Mouse (Mus musculus): ENCODE data around the gene Rhox4d. TPM values are rescaled to one million over a fixed set of nuclear protein-coding genes. Genes with fewer than 3 reads are reported as not detected.
"Not testable (repeated sequence)": the region's sequence is repeated elsewhere in the genome, so short reads cannot be mapped to it uniquely, and the experiment has no call there.

Gene Rhox4d
- polyA plus RNA-seq (2015; fragmentation: Nextera tagmentation; extraction: Ambion mirVana): not detected in 2 replicates

GRCm38 (mm10) chrX:37514059-37514458, at the start of gene Rhox4d:
Rhox4d (plus strand) TSS chrX:37514359.
- H3K27me3 ChIP-seq (replicated peaks; ENCODE audit: control insufficient read depth, insufficient read depth, low read length): not testable (repeated sequence)

GRCm38 (mm10) chrX:37480037-37480436, 34.1 kb upstream of the Rhox4d start, which contains the start of gene Rhox4c:
Rhox4c (plus strand) TSS chrX:37480337.
- not testable (repeated sequence) for H3K4me1 ChIP-seq (replicated peaks; ENCODE audit: control insufficient read depth, insufficient read depth, low read length); H3K4me3 ChIP-seq (replicated peaks; ENCODE audit: low read length); H3K9me3 ChIP-seq (ENCODE audit: control insufficient read depth, low read length); H3K27me3 ChIP-seq (replicated peaks; ENCODE audit: control insufficient read depth, insufficient read depth, low read length); H3K27ac ChIP-seq (ENCODE audit: low read length); ATAC-seq; H3K9ac ChIP-seq (replicated peaks; ENCODE audit: low read depth, low read length); H3K4me2 ChIP-seq (ENCODE audit: low read length); H3K36me3 ChIP-seq (ENCODE audit: control insufficient read depth, insufficient read depth)
- WGBS: 93% methylated on average over 14 of the region's 14 CpGs

More at GRCm38 (mm10) chrX:37514059-37514458, at the start of gene Rhox4d:
- not testable (repeated sequence) for H3K4me1 ChIP-seq (replicated peaks; ENCODE audit: control insufficient read depth, insufficient read depth, low read length); H3K4me2 ChIP-seq (ENCODE audit: low read length); H3K9ac ChIP-seq (replicated peaks; ENCODE audit: low read depth, low read length); H3K27ac ChIP-seq (ENCODE audit: low read length); H3K36me3 ChIP-seq (ENCODE audit: control insufficient read depth, insufficient read depth); H3K4me3 ChIP-seq (replicated peaks; ENCODE audit: low read length); H3K9me3 ChIP-seq (ENCODE audit: control insufficient read depth, low read length); ATAC-seq
- WGBS: 92% methylated on average over 12 of the region's 18 CpGs

DNA sequence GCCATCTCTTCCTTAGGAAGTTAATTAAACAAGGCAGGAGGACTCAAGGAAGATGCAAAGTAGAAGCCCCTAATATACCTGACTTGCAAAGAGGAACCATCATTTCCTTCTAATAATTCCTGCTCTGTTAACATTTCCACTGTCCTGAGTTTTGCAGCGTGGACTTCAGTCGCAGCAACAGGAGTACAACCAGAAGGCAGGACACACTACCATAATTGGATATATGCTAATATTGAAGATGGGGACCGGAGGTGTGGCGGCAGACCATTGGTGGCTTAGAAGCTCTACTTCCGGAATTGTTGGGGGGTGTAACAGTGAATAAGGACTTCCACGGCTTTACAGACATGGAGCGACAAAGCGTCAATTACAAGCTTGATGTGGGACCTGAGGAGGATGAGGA, 16.0 kb downstream of the Rhox4d start, which contains the start of gene Rhox2e:
Rhox2e (plus strand) TSS at position 301 of the 400 bp plus-strand sequence.
- H3K4me2 ChIP-seq (ENCODE audit: low read length); H3K36me3 ChIP-seq (ENCODE audit: control insufficient read depth, insufficient read depth); H3K9ac ChIP-seq (replicated peaks; ENCODE audit: low read depth, low read length); H3K27ac ChIP-seq (ENCODE audit: low read length); H3K27me3 ChIP-seq (replicated peaks; ENCODE audit: control insufficient read depth, insufficient read depth, low read length); H3K9me3 ChIP-seq (ENCODE audit: control insufficient read depth, low read length); ATAC-seq; H3K4me3 ChIP-seq (replicated peaks; ENCODE audit: low read length); H3K4me1 ChIP-seq (replicated peaks; ENCODE audit: control insufficient read depth, insufficient read depth, low read length): not testable (repeated sequence)
- WGBS: 96% methylated on average over 2 of the region's 8 CpGs

- not testable (repeated sequence) for H3K9ac ChIP-seq (replicated peaks; ENCODE audit: low read depth, low read length)
These were observed 27.6 kb downstream of the Rhox4d start, which contains the start of gene Rhox3e for GRCm38 (mm10) chrX:37541719-37542118. Rhox3e (plus strand) TSS chrX:37542019.

GRCm38 (mm10) chrX:37557112-37557511, 43.0 kb downstream of the Rhox4d start, which contains the start of gene Rhox4e:
Rhox4e (plus strand) TSS chrX:37557412.
- not testable (repeated sequence) for H3K9me3 ChIP-seq (ENCODE audit: control insufficient read depth, low read length); H3K4me1 ChIP-seq (replicated peaks; ENCODE audit: control insufficient read depth, insufficient read depth, low read length); H3K9ac ChIP-seq (replicated peaks; ENCODE audit: low read depth, low read length); H3K27ac ChIP-seq (ENCODE audit: low read length); H3K27me3 ChIP-seq (replicated peaks; ENCODE audit: control insufficient read depth, insufficient read depth, low read length); H3K4me2 ChIP-seq (ENCODE audit: low read length); H3K4me3 ChIP-seq (replicated peaks; ENCODE audit: low read length); H3K36me3 ChIP-seq (ENCODE audit: control insufficient read depth, insufficient read depth); ATAC-seq
- WGBS: 98% methylated on average over 10 of the region's 18 CpGs

More at GRCm38 (mm10) chrX:37541719-37542118, 27.6 kb downstream of the Rhox4d start, which contains the start of gene Rhox3e:
- not testable (repeated sequence) for H3K27ac ChIP-seq (ENCODE audit: low read length); H3K27me3 ChIP-seq (replicated peaks; ENCODE audit: control insufficient read depth, insufficient read depth, low read length); H3K4me1 ChIP-seq (replicated peaks; ENCODE audit: control insufficient read depth, insufficient read depth, low read length); H3K4me2 ChIP-seq (ENCODE audit: low read length); H3K36me3 ChIP-seq (ENCODE audit: control insufficient read depth, insufficient read depth); ATAC-seq; H3K4me3 ChIP-seq (replicated peaks; ENCODE audit: low read length); H3K9me3 ChIP-seq (ENCODE audit: control insufficient read depth, low read length)
- whole genome bisulfite sequencing: no CpG with 5 or more reads among the region's 4 CpGs

Other genes starting within 250 kb of the Rhox4d start
- not detected in 2 replicates for gene Rhox4a, start 249.0 kb upstream of the Rhox4d start, polyA plus RNA-seq (2015; fragmentation: Nextera tagmentation; extraction: Ambion mirVana)
- not detected in 2 replicates for gene Rhox3a2, start 134.3 kb upstream of the Rhox4d start, polyA plus RNA-seq (2015; fragmentation: Nextera tagmentation; extraction: Ambion mirVana)
- gene Rhox4a2, start 123.5 kb upstream of the Rhox4d start, polyA plus RNA-seq (2015; fragmentation: Nextera tagmentation; extraction: Ambion mirVana): not detected in 2 replicates
- gene Rhox2b, start 102.3 kb upstream of the Rhox4d start, polyA plus RNA-seq (2015; fragmentation: Nextera tagmentation; extraction: Ambion mirVana): not detected in 2 replicates
- gene Rhox4b, start 81.9 kb upstream of the Rhox4d start, polyA plus RNA-seq (2015; fragmentation: Nextera tagmentation; extraction: Ambion mirVana): not detected in 2 replicates
- gene Rhox2c, start 60.7 kb upstream of the Rhox4d start, polyA plus RNA-seq (2015; fragmentation: Nextera tagmentation; extraction: Ambion mirVana): not detected in 2 replicates
- not detected in 2 replicates for gene Rhox3c, start 55.8 kb upstream of the Rhox4d start, polyA plus RNA-seq (2015; fragmentation: Nextera tagmentation; extraction: Ambion mirVana)
- not detected in 2 replicates for gene Rhox4c, start 34.0 kb upstream of the Rhox4d start, polyA plus RNA-seq (2015; fragmentation: Nextera tagmentation; extraction: Ambion mirVana)
- not detected in 2 replicates for gene Rhox2d, start 20.9 kb upstream of the Rhox4d start, polyA plus RNA-seq (2015; fragmentation: Nextera tagmentation; extraction: Ambion mirVana)
- not detected in 2 replicates for gene Rhox2e, start 16.1 kb downstream of the Rhox4d start, polyA plus RNA-seq (2015; fragmentation: Nextera tagmentation; extraction: Ambion mirVana)
- not detected in 2 replicates for gene Rhox3e, start 27.7 kb downstream of the Rhox4d start, polyA plus RNA-seq (2015; fragmentation: Nextera tagmentation; extraction: Ambion mirVana)
- not detected in 2 replicates for gene Rhox4e, start 43.1 kb downstream of the Rhox4d start, polyA plus RNA-seq (2015; fragmentation: Nextera tagmentation; extraction: Ambion mirVana)
- not detected in 2 replicates for gene Rhox2f, start 57.0 kb downstream of the Rhox4d start, polyA plus RNA-seq (2015; fragmentation: Nextera tagmentation; extraction: Ambion mirVana)
- gene Rhox3f, start 66.6 kb downstream of the Rhox4d start, polyA plus RNA-seq (2015; fragmentation: Nextera tagmentation; extraction: Ambion mirVana): not detected in 2 replicates
- not detected in 2 replicates for gene Rhox4f, start 93.3 kb downstream of the Rhox4d start, polyA plus RNA-seq (2015; fragmentation: Nextera tagmentation; extraction: Ambion mirVana)
- gene Rhox3g, start 114.3 kb downstream of the Rhox4d start, polyA plus RNA-seq (2015; fragmentation: Nextera tagmentation; extraction: Ambion mirVana): not detected in 2 replicates
- not detected in 2 replicates for gene Rhox2g, start 129.1 kb downstream of the Rhox4d start, polyA plus RNA-seq (2015; fragmentation: Nextera tagmentation; extraction: Ambion mirVana)
- not detected in 2 replicates for gene Rhox4g, start 137.0 kb downstream of the Rhox4d start, polyA plus RNA-seq (2015; fragmentation: Nextera tagmentation; extraction: Ambion mirVana)
- not detected in 2 replicates for gene Rhox3h, start 154.4 kb downstream of the Rhox4d start, polyA plus RNA-seq (2015; fragmentation: Nextera tagmentation; extraction: Ambion mirVana)
- not detected in 2 replicates for gene Rhox2h, start 158.9 kb downstream of the Rhox4d start, polyA plus RNA-seq (2015; fragmentation: Nextera tagmentation; extraction: Ambion mirVana)